Mouse (Mus musculus) heart, embryonic 16.5 days (tissue): ENCODE measurements around the gene Col15a1. TPM values are rescaled to one million over a fixed set of nuclear protein-coding genes. Genes with fewer than 3 reads are reported as not detected.
A peak's percentile ranks its signal among the peaks of the same experiment; 100 is the strongest.

Source experiments
- ATAC-seq: fragments of 200-750 bp; cut with Nextera tagmentation; replicated peaks from 2 replicates; pipeline ENCODE4 v1.8.0; 2017; ENCODE audit warnings: moderate number of reproducible peaks; ENCODE audit not compliant: insufficient read depth, low FRiP score; ENCODE audit errors: extremely low read depth
- H3K27ac ChIP-seq: fragments of 300-500 bp; sonication (generic); 2 replicates; pipeline ENCODE4 v1.5.1; 2014; ENCODE audit warnings: mild to moderate bottlenecking, low read length, control low read depth, moderate library complexity
- H3K27me3 ChIP-seq: fragments of 300-500 bp; sonication (generic); 2 replicates; pipeline ENCODE4 v1.6.1; 2014; ENCODE audit warnings: low read length, mixed read lengths; ENCODE audit not compliant: control insufficient read depth, insufficient read depth
- H3K36me3 ChIP-seq: fragments of 300-500 bp; sonication (generic); 2 replicates; pipeline ENCODE4 v1.6.1; 2014; ENCODE audit not compliant: control insufficient read depth, insufficient read depth
- H3K4me1 ChIP-seq: fragments of 300-500 bp; sonication (generic); 2 replicates; pipeline ENCODE4 v1.6.1; 2014; ENCODE audit warnings: low read length, mixed read lengths; ENCODE audit not compliant: control insufficient read depth, insufficient read depth
- H3K4me2 ChIP-seq: fragments of 300-500 bp; sonication (generic); 2 replicates; pipeline ENCODE4 v1.6.1; 2014; ENCODE audit warnings: low read depth, mild to moderate bottlenecking, control low read depth, low read length
- H3K4me3 ChIP-seq: fragments of 300-500 bp; sonication (generic); 2 replicates; pipeline ENCODE4 v1.5.1; 2014; ENCODE audit warnings: mild to moderate bottlenecking, control low read depth, low read length
- H3K9ac ChIP-seq: fragments of 300-500 bp; sonication (generic); 2 replicates; pipeline ENCODE4 v1.6.1; 2014; ENCODE audit warnings: low read length, control low read depth
- H3K9me3 ChIP-seq: fragments of 300-500 bp; sonication (generic); replicated peaks from 2 replicates; pipeline ENCODE4 v1.6.1; 2016; ENCODE audit warnings: low read length; ENCODE audit not compliant: control insufficient read depth
- WGBS: fragments of 180-500 bp; shearing (Covaris S2); extraction: QIAGEN DNeasy Blood & Tissue Kit; methylation state at CpG from one replicate; pipeline ENCODE4 v1.1.7; 2014; 5-methylcytosine and 5-hydroxymethylcytosine counted together
- polyA plus RNA-seq: library from polyadenylated mRNA; unstranded; fragments of >200 nt; fragmentation: Nextera tagmentation; extraction: Ambion mirVana; gene quantifications from 2 replicates; pipeline ENCODE4 v1.2.1, GENCODE M21; 2015

Col15a1 gene
- polyA plus RNA-seq, 1 experiment from 2014 or later = 13.5 TPM

GRCm38 (mm10) chr4:47247574-47247973 is 39.6 kb downstream of the Col15a1 start:
- no peak overlapping the region for H3K4me3 ChIP-seq
- peaks cover 2% of the 10 kb centered on the region for H3K9me3 ChIP-seq
- 57% methylated on average over 6 of the region's 6 CpGs for WGBS
- no peaks in the 10 kb centered on the region for H3K27me3 ChIP-seq
- no peak overlapping the region for H3K27ac ChIP-seq
- H3K4me2 ChIP-seq = no peak overlapping the region
- H3K4me1 ChIP-seq = peaks cover 22% of the 10 kb centered on the region
- no peak for ATAC-seq
- H3K9ac ChIP-seq = no peak overlapping the region
- no peaks in the 10 kb centered on the region for H3K36me3 ChIP-seq

- Histone ChIP-seq H3K36me3 (no peaks in the 10 kb centered on the region), H3K4me3 (no peak overlapping the region), H3K9me3 (peaks cover 6% of the 10 kb centered on the region), H3K4me2 (no peak overlapping the region), H3K4me1 (peaks cover 22% of the 10 kb centered on the region), H3K27ac (no peak overlapping the region), H3K27me3 (no peaks in the 10 kb centered on the region), H3K9ac (no peak overlapping the region)
- no peak for ATAC-seq
- 80% methylated on average over 6 of the region's 6 CpGs for WGBS
Observed at GRCm38 (mm10) chr4:47249193-47249592, 41.2 kb downstream of the Col15a1 start.

- Histone ChIP-seq H3K4me2 (no peak overlapping the region), H3K4me1 (peaks cover 20% of the 10 kb centered on the region), H3K36me3 (no peaks in the 10 kb centered on the region), H3K4me3 (no peak overlapping the region), H3K9me3 (peaks cover 6% of the 10 kb centered on the region), H3K9ac (no peak overlapping the region), H3K27ac (peak overlapping the region; percentile 2; the same call in 1 of the 2 replicates), H3K27me3 (no peaks in the 10 kb centered on the region)
- peak; percentile 34; the same call in 1 of the 2 replicates for ATAC-seq
- 40% methylated on average over 5 of the region's 5 CpGs for WGBS
Observed at GRCm38 (mm10) chr4:47251069-47251468, 43.1 kb downstream of the Col15a1 start.

- Histone ChIP-seq H3K9me3 (peaks cover 6% of the 10 kb centered on the region), H3K36me3 (no peaks in the 10 kb centered on the region), H3K4me2 (no peak overlapping the region), H3K4me3 (no peak overlapping the region), H3K27ac (peak overlapping the region; percentile 2; the same call in 1 of the 2 replicates), H3K27me3 (no peaks in the 10 kb centered on the region), H3K4me1 (peaks cover 20% of the 10 kb centered on the region), H3K9ac (no peak overlapping the region)
- 70% methylated on average over 11 of the region's 11 CpGs for WGBS
- 0 out of 2 replicates have a peak, but pooled peaks have one; percentile 25 for ATAC-seq
Observed at GRCm38 (mm10) chr4:47251693-47252435, 43.9 kb downstream of the Col15a1 start.

- Histone ChIP-seq H3K4me3 (no peak overlapping the region), H3K4me2 (no peak overlapping the region), H3K27ac (no peak overlapping the region), H3K4me1 (peaks cover 19% of the 10 kb centered on the region), H3K27me3 (no peaks in the 10 kb centered on the region), H3K9me3 (peaks cover 6% of the 10 kb centered on the region), H3K9ac (no peak overlapping the region), H3K36me3 (no peaks in the 10 kb centered on the region)
- 93% methylated on average over 3 of the region's 3 CpGs for WGBS
- no peak for ATAC-seq
Observed at GRCm38 (mm10) chr4:47252627-47253026, 44.7 kb downstream of the Col15a1 start.

GRCm38 (mm10) chr4:47255641-47256040 is 47.7 kb downstream of the Col15a1 start:
- H3K27me3 ChIP-seq = no peaks in the 10 kb centered on the region
- no peak overlapping the region for H3K4me2 ChIP-seq
- H3K36me3 ChIP-seq = no peaks in the 10 kb centered on the region
- 35% methylated on average over 4 of the region's 4 CpGs for WGBS
- peaks cover 10% of the 10 kb centered on the region for H3K4me1 ChIP-seq
- H3K9me3 ChIP-seq = peaks cover 6% of the 10 kb centered on the region
- H3K9ac ChIP-seq = no peak overlapping the region
- H3K4me3 ChIP-seq = no peak overlapping the region
- H3K27ac ChIP-seq = no peak overlapping the region
- peak; percentile 31; the same call in 1 of the 2 replicates for ATAC-seq

- Histone ChIP-seq H3K4me3 (no peak overlapping the region), H3K4me1 (no peaks in the 10 kb centered on the region), H3K9me3 (no peaks in the 10 kb centered on the region), H3K36me3 (no peaks in the 10 kb centered on the region), H3K27me3 (no peaks in the 10 kb centered on the region), H3K27ac (no peak overlapping the region), H3K9ac (no peak overlapping the region), H3K4me2 (no peak overlapping the region)
- no peak for ATAC-seq
- WGBS = 67% methylated on average over 3 of the region's 3 CpGs
Observed at GRCm38 (mm10) chr4:47258201-47258600, 50.2 kb downstream of the Col15a1 start.

- Histone ChIP-seq H3K36me3 (no peaks in the 10 kb centered on the region), H3K27me3 (no peaks in the 10 kb centered on the region), H3K4me3 (no peak overlapping the region), H3K4me1 (no peaks in the 10 kb centered on the region), H3K4me2 (no peak overlapping the region), H3K27ac (no peak overlapping the region), H3K9me3 (no peaks in the 10 kb centered on the region), H3K9ac (no peak overlapping the region)
- no peak for ATAC-seq
- 75% methylated on average over 6 of the region's 6 CpGs for WGBS
Observed at GRCm38 (mm10) chr4:47261049-47261448, 53.1 kb downstream of the Col15a1 start.

GRCm38 (mm10) chr4:47261919-47262318 is 54.0 kb downstream of the Col15a1 start:
- Histone ChIP-seq H3K4me1 (no peaks in the 10 kb centered on the region), H3K9ac (no peak overlapping the region), H3K27ac (no peak overlapping the region), H3K36me3 (no peaks in the 10 kb centered on the region), H3K27me3 (no peaks in the 10 kb centered on the region), H3K9me3 (no peaks in the 10 kb centered on the region), H3K4me3 (no peak overlapping the region), H3K4me2 (no peak overlapping the region)
- 56% methylated on average over 5 of the region's 5 CpGs for WGBS
- ATAC-seq = no peak
